Mouse (Mus musculus) sigmoid colon, adult 10 weeks (tissue): ENCODE measurements around the gene Nmt2. TPM values are rescaled to one million over a fixed set of nuclear protein-coding genes. Genes with fewer than 3 reads are reported as not detected.

Experiments used
- polyA plus RNA-seq: library from polyadenylated mRNA; stranded (reverse); fragments of 350-450 nt; fragmentation: Illumina TruSeq; extraction: RNeasy Lipid Tissue Mini Kit (QIAGEN cat#74804); gene quantifications from one replicate; pipeline ENCODE4 v1.2.3, GENCODE M21; 2014; ENCODE audit warnings: low read depth, low replicate concordance

Nmt2 gene
- polyA plus RNA-seq: 55.2 TPM

GRCm38 (mm10) chr2:3283602-3284472 is at the start of gene Nmt2:
Gene Nmt2 (plus strand): TSS chr2:3284212.

GRCm38 (mm10) chr2:3332484-3333242 is 48.7 kb downstream of the Nmt2 start, which contains the start of gene Rpp38:
Gene Rpp38 (minus strand): TSS chr2:3332643.

GRCm38 (mm10) chr2:3335611-3336301 is 51.7 kb downstream of the Nmt2 start, which contains the start of gene Acbd7:
Gene Acbd7 (plus strand): TSS chr2:3336168.

Other genes with a start within 250 kb of the Nmt2 start
- gene Fam171a1, start 170.0 kb upstream of the Nmt2 start, polyA plus RNA-seq: 14.1 TPM
- gene Rpp38, start 48.4 kb downstream of the Nmt2 start, polyA plus RNA-seq: 13.1 TPM
- gene Acbd7, start 52.0 kb downstream of the Nmt2 start, polyA plus RNA-seq: not detected
- not detected for gene Olah, start 113.0 kb downstream of the Nmt2 start, polyA plus RNA-seq
- gene Meig1, start 138.4 kb downstream of the Nmt2 start, polyA plus RNA-seq: not detected
- 25.6 TPM for gene Dclre1c, start 139.9 kb downstream of the Nmt2 start, polyA plus RNA-seq
- gene Suv39h2, start 190.8 kb downstream of the Nmt2 start, polyA plus RNA-seq: 5.5 TPM
- gene Gm45902, start 228.6 kb downstream of the Nmt2 start, polyA plus RNA-seq: 2.2 TPM
- 53.2 TPM for gene Hspa14, start 228.6 kb downstream of the Nmt2 start, polyA plus RNA-seq
- gene Cdnf, start 228.8 kb downstream of the Nmt2 start, polyA plus RNA-seq: 3.3 TPM